Mouse (Mus musculus) small intestine, adult 2 months (tissue): ENCODE measurements around the gene Kcnk12. TPM values are rescaled to one million over a fixed set of nuclear protein-coding genes. Genes with fewer than 3 reads are reported as not detected.

Experiments
- H3K27ac ChIP-seq: fragments of 200-500 bp; 2 replicates; pipeline ENCODE4 v1.5.1; 2012; ENCODE audit warnings: low read depth, low read length, control low read depth, inconsistent platforms; ENCODE audit not compliant: insufficient read depth
- H3K27me3 ChIP-seq: fragments of 200-500 bp; 2 replicates; pipeline ENCODE4 v1.6.1; 2012; ENCODE audit warnings: mild to moderate bottlenecking, moderate library complexity, low read length, inconsistent platforms; ENCODE audit not compliant: control insufficient read depth, insufficient read depth
- H3K36me3 ChIP-seq: fragments of 200-500 bp; 2 replicates; pipeline ENCODE4 v1.6.1; 2012; ENCODE audit warnings: mild to moderate bottlenecking, low read length, control low read depth, inconsistent platforms; ENCODE audit not compliant: control insufficient read depth, insufficient read depth
- H3K4me1 ChIP-seq: fragments of 200-500 bp; 2 replicates; pipeline ENCODE4 v1.6.1; 2012; ENCODE audit warnings: low read length, inconsistent platforms, mixed read lengths; ENCODE audit not compliant: control insufficient read depth, insufficient read depth, insufficient read length
- H3K4me3 ChIP-seq: fragments of 200-500 bp; 2 replicates; pipeline ENCODE4 v1.5.1; 2012; ENCODE audit warnings: low read depth, mild to moderate bottlenecking, control low read depth, inconsistent platforms, low read length, moderate library complexity
- CTCF ChIP-seq: fragments of 200-500 bp; IDR thresholded peaks from 2 replicates; pipeline ENCODE4 v1.5.1; 2012; ENCODE audit warnings: low read depth, mild to moderate bottlenecking, control low read depth, inconsistent platforms, low read length, moderate library complexity, mixed read lengths; ENCODE audit not compliant: insufficient replicate concordance, insufficient read length; ENCODE audit errors: extremely low read depth
- POLR2A ChIP-seq: fragments of 200-500 bp; IDR thresholded peaks from 2 replicates; pipeline ENCODE4 v1.6.1; 2012; ENCODE audit warnings: low read depth, mild to moderate bottlenecking, control low read depth, inconsistent platforms, low read length, moderate library complexity
- WGBS: fragments of 180-500 bp; shearing (Covaris S2); methylation state at CpG from one replicate; pipeline ENCODE4 v1.1.7; 2018; 5-methylcytosine and 5-hydroxymethylcytosine counted together
- polyA plus RNA-seq: library from polyadenylated mRNA; depleted of rRNA; stranded (reverse); fragments of >200 nt; gene quantifications from 2 replicates; pipeline ENCODE4 v1.2.3, GENCODE M21; 2012

Gene Kcnk12
- polyA plus RNA-seq, 1 experiment, result 0.33 TPM

GRCm38 (mm10) chr17:87770766-87771165, 27.0 kb downstream of the Kcnk12 start:
- WGBS, result 51% methylated on average over 5 of the region's 5 CpGs
- H3K4me3 ChIP-seq, result no peak overlapping the region
- H3K27me3 ChIP-seq, result no peaks in the 10 kb centered on the region
- no peak overlapping the region for H3K27ac ChIP-seq
- H3K36me3 ChIP-seq, result no peaks in the 10 kb centered on the region
- no peaks in the 10 kb centered on the region for H3K4me1 ChIP-seq
- TF ChIP-seq CTCF, result no peak
- no peak for TF ChIP-seq POLR2A

- 77% methylated on average over 6 of the region's 6 CpGs for WGBS
- no peak overlapping the region for H3K27ac ChIP-seq
- no peak overlapping the region for H3K4me3 ChIP-seq
- TF ChIP-seq POLR2A (no peak), CTCF (no peak)
- no peaks in the 10 kb centered on the region for H3K36me3 ChIP-seq
- no peaks in the 10 kb centered on the region for H3K27me3 ChIP-seq
- H3K4me1 ChIP-seq, result no peaks in the 10 kb centered on the region
Observed at GRCm38 (mm10) chr17:87766888-87767287, 30.9 kb downstream of the Kcnk12 start.

- WGBS, result 91% methylated on average over 11 of the region's 11 CpGs
- Histone ChIP-seq H3K4me3 (no peak overlapping the region), H3K36me3 (no peaks in the 10 kb centered on the region), H3K27ac (no peak overlapping the region), H3K27me3 (no peaks in the 10 kb centered on the region), H3K4me1 (no peaks in the 10 kb centered on the region)
- TF ChIP-seq POLR2A, result no peak
- no peak for TF ChIP-seq CTCF
Observed at GRCm38 (mm10) chr17:87765031-87765430, 32.8 kb downstream of the Kcnk12 start.

GRCm38 (mm10) chr17:87763146-87763545, 34.6 kb downstream of the Kcnk12 start:
- no peaks in the 10 kb centered on the region for H3K27me3 ChIP-seq
- no peak overlapping the region for H3K4me3 ChIP-seq
- H3K27ac ChIP-seq, result no peak overlapping the region
- no peaks in the 10 kb centered on the region for H3K36me3 ChIP-seq
- H3K4me1 ChIP-seq, result no peaks in the 10 kb centered on the region
- TF ChIP-seq CTCF, result no peak
- TF ChIP-seq POLR2A, result no peak
- 61% methylated on average over 7 of the region's 7 CpGs for WGBS

GRCm38 (mm10) chr17:87760315-87760714, 37.5 kb downstream of the Kcnk12 start:
- H3K4me1 ChIP-seq, result no peaks in the 10 kb centered on the region
- H3K36me3 ChIP-seq, result no peaks in the 10 kb centered on the region
- no peak overlapping the region for H3K4me3 ChIP-seq
- H3K27ac ChIP-seq, result no peak overlapping the region
- TF ChIP-seq CTCF (no peak), POLR2A (no peak)
- no peaks in the 10 kb centered on the region for H3K27me3 ChIP-seq
- WGBS, result 66% methylated on average over 4 of the region's 4 CpGs

- WGBS, result 4% methylated on average over 101 of the region's 101 CpGs
- no peak overlapping the region for H3K27ac ChIP-seq
- peak overlapping the region; percentile 65 for H3K4me3 ChIP-seq
- no peaks in the 10 kb centered on the region for H3K36me3 ChIP-seq
- peaks cover 4% of the 10 kb centered on the region; the same call in 1 of the 2 replicates for H3K4me1 ChIP-seq
- H3K27me3 ChIP-seq, result peaks cover 20% of the 10 kb centered on the region; the same call in 1 of the 2 replicates
- no peak for TF ChIP-seq POLR2A
Observed at GRCm38 (mm10) chr17:87745926-87746888, 51.6 kb downstream of the Kcnk12 start.

- Histone ChIP-seq H3K27ac (no peak overlapping the region), H3K36me3 (no peaks in the 10 kb centered on the region), H3K4me3 (peak overlapping the region; percentile 65), H3K27me3 (peaks cover 20% of the 10 kb centered on the region; the same call in 1 of the 2 replicates), H3K4me1 (peaks cover 4% of the 10 kb centered on the region; the same call in 1 of the 2 replicates)
- no peak for TF ChIP-seq CTCF
- TF ChIP-seq POLR2A, result no peak
- 21% methylated on average over 32 of the region's 32 CpGs for WGBS
Observed at GRCm38 (mm10) chr17:87744985-87745925, 52.5 kb downstream of the Kcnk12 start.
